Mouse (Mus musculus): ENCODE data around the gene Minpp1.
"Not testable (repeated sequence)": the region's sequence is repeated elsewhere in the genome, so short reads cannot be mapped to it uniquely, and the experiment has no call there.

The Minpp1 gene

DNA sequence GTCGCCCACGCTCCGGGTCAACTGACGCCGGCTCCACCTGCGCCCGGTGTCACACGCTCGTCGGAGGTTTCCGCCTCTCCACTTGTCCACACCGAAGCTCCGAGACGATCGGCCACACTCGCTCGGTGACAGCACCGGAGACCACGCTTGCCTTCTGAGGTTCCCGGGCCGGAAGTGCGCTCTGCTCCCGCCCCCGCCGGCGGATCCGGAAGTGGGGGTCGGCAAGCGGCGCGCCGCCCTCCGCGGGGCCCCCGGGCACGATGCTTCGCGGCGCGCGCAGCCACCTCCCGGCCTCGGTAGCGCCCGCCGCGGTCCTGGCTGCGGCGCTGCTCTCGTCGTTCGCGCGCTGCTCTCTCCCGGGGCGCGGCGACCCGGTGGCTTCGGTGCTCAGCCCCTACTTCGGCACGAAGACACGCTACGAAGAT, at the start of gene Minpp1:
Gene Minpp1, plus strand, starts transcription at position 89 of the 425 bp plus-strand sequence.
- DNase-seq: peak; percentile 91

DNA sequence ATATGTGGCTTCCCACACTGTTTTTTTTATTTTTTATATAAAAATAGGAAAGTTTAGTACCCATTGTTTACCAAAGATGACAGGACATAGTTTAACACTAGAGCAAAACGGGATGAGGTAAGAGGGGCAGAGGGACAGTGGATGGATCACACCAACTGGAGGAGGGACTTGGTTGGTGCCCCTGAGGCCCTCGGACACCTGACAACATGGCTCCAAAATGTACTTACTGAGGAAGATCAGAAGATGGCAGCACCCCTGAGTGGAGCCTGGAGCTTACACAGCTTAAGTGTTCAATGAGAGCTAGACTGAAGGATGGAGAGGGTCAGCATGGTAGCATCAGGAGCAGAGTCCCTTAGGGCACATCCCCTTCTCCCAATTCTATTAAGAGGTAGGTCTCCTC, 46.2 kb upstream of the Minpp1 start:
- no peak for DNase-seq

DNA sequence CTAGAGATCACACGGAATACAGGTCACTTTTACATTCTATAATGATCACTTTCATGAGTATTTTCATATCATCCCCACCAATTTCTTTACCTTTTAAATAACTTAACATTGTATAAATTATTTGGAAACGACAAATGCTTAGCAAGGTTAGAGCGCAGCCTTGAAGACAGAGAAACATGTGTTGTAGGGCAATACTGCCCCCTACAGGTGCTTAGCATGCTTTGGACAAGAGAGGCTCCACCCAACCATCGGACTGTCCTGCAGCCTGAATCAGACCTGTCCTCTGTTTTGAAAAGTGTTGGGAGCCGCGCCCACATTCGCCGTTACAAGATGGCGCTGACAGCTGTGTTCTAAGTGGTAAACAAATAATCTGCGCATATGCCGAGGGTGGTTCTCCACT, 44.0 kb upstream of the Minpp1 start:
- DNase-seq: peak; percentile 33

DNA sequence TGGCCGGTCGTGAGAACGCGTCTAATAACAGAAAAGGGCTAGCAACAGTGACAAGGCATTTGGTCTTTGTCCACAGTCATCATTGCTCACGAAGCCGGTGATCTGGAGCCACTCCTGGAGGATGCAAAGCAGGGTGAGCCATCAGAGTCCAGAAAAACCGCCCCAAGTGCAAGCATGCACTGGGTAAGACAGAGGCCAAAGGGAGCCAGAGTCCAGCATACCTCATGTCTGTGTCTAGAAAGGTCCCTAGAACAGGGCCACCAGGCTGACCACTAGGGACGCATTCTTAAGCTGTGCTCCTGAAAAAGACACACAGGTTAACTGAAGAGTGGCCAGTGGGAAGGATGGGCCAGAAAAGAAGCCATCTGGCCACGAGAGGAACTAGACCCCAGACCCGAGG, 36.6 kb upstream of the Minpp1 start:
- DNase-seq: no peak

DNA sequence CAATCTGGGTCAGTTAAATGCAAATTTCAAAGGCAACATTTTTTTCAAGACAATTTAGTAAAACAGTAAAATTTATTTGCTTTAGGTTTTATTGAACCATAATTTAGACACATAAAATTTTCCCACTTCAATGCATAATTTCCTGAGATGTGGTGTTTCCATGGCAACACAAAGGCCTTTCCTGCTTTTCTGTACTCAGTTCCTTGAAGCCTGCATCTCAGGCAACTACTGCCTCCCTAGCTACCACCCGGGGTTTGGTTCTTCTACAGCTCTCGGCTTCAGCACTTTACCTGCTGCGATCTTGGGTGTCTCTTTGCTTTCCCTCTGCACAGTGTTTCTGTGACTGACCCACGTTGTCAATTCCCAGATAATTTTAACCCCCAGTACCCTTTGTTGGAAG, 33.3 kb upstream of the Minpp1 start:
- DNase-seq: no peak

DNA sequence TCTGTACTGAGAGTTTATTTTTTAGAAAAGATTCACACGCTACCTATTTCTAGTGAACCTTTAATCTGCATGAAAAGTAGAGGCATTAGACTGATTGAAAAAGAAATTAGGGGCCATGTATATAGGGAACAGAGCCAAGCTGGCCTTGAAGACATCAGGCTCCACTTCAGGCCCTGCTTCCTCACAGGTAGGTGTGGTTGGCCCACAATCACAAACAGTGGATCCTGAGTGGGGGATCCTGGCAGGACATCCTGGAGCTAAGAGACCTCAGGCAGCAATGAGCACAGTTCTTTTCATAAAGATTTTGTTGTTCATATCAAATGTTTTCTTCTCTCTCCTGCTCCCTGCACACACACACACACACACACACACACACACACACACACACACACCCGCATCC, 28.8 kb upstream of the Minpp1 start:
- DNase-seq: no peak

DNA sequence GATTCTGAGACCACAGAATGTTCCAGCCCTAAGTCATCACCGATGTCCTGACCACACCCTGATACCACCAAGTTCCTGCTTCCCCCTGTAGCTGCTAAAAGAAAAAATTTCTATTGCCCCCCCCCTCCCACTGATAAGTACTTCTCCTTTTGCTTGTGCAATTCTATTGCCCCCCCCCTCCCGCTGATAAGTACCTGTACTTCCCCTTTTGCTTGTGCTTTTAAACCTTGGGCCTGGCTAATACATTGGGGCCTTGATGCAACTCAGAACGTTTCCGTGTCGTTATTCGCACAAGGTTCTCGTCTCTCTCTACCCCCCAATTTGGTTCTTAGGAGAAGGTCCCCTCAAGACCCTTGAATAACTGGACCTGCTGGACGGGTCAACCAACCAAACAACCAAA, 27.9 kb upstream of the Minpp1 start:
- DNase-seq: not testable (repeated sequence)

DNA sequence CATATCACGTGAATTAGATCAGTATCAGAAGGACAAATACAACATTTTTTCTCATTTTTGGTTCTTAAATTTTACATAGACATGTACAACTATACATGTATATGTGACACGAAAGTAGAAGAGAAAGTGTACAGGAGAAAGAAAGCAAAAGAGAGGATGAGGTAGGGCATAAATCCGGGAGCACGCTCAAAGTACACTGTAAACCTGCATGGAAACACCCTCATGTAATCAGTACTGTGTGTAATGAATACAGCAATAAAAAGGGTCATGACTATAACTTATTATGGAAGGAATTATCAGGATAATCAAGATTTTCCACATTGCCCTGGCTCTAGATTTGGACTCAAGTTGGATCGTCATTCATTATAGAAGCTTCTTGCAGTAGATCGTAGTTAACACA, 22.5 kb upstream of the Minpp1 start:
- DNase-seq: no peak

DNA sequence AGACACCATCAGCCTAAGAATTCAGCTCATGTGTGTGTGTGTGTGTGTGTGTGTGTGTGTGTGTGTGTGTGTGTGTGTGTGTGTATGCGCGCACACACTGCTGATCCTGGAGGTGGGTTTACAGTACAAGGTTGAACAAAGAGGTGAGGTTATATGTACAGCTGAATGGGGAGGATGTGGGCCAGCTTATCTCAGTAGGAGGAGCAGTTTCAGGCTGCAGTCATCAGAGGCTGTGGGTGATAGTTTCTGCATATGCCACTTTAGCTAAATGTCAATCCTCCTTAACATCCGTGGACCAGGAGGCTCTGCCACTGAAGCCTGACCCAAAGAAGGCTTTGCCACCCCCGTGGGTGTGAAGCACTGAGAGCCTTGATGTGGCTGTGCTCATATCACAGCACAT, 20.3 kb upstream of the Minpp1 start:
- DNase-seq: no peak

DNA sequence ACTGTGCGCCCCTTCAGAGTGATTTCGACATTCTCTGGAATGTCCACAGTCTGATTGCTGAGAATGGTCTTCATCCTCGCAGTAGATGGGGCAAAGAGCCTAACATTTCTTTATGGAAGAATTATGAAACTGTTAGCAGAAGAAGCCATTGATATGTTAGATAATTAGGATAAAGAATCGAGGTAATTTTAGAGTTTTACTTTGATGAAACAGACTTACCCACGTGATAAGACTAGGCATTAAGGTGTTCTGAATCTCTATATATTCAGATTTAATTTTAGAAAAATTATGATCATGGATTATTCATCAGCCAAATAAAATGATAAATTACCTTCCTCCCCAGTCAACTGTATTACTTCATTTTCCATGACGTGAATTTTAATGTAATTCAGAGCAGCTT, 19.1 kb upstream of the Minpp1 start, which contains the start of gene Rpl9-ps6:
Gene Rpl9-ps6, minus strand, starts transcription at position 101 of the 400 bp plus-strand sequence.
- no peak for DNase-seq

DNA sequence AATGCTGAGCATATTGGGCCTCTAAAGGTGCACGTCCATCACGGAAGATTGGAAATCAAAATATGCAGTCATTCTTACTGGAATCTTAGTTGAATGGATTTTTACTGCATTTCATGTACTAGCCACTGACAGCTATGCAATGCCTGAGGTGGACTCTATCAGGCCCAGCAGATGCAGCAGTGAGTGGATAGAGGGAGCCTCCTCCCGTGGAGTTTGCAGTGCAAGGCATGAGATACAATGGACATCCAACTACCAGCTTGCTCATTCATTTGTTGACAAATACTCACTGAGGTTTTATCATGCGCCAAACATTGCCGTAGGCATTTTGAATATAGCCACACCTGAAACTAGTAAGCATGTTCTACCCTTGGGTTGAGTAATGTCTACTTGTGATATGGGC, 18.2 kb upstream of the Minpp1 start:
- no peak for DNase-seq

DNA sequence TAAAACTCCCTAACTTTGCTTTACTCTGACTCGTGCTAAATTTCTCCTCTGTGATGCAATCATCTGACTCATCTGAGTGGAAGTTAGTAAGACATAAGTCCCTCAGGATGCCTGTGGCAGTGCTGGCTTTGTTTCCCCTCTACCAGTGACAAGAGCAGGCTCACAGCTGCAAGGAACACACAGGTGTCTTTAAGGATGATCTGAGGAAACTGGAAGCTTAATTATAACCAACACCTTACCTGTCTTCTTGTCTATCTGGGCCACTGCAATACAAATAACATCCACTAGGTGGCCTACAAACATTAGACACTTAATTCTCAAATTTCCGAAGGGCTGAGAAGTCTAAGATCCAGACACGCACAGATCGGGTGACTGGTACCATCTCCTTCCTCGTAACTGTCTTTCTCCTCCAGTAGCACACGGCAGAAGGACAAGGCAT, 15.5 kb upstream of the Minpp1 start:
- peak; percentile 59 for DNase-seq

DNA sequence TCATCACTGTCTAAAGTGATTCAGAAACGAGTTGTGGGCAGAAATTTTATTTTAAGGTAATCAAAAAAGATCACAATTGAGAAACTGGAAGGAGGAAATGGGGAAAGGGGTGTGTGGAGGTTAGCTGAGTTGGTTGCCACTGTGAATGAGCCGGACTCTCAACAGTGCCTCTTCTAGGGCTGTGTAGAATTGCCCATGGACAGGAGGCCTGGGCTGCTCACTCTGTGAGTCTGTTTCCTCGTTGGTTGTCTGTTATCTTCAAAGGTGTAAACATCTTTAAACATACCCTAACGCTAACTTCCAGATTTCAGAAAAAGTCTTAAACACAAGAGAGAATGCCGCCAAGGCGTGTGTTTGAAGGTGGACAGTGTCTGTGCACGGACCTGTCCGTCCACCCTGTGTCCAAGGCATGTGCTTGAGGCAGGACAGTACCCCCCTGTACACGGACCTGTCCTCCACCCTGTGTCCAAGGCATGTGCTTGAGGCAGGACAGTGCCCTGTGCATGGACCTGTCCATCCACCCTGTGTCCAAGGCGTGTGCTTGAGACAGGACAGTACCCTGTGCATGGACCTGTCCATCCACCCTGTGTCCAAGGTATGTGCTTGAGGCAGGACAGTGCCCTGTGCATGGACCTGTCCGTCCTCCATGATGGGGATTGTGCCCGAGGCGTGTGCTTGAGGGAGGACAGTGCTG, 14.9 kb upstream of the Minpp1 start:
- DNase-seq: no peak

DNA sequence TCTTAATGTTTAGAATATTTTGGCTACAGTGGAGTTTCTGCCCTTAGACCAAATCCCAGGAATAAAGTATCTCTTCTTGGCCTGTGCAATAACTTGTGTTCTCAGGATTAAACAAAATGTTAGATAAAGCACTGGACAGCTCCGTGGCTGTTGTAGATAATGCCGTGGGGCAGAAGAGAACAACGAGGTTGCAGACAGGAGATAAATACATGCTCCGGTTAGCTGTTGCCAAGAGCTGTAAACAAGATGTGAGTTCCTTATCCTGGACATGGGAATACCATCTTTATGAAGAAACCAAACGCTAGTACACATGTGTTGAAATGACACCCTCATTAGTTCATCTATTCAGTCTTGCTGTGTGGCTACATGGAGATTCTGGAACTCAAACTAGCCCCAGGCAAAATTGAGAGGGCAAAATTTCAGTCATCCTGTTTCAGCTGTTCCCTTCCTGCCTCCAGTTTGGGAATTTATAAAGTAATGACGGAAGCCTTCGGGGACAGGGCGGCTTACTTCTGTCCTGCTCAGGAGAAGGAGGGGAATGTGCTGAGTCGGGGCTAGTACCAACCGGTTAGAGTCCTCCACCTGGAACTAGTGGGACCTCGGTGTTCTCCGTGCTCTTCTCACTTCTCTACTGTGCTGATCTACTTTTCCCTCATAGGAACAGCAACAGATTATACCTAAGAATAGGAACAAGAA, 9.4 kb upstream of the Minpp1 start:
- DNase-seq: peak; percentile 41

DNA sequence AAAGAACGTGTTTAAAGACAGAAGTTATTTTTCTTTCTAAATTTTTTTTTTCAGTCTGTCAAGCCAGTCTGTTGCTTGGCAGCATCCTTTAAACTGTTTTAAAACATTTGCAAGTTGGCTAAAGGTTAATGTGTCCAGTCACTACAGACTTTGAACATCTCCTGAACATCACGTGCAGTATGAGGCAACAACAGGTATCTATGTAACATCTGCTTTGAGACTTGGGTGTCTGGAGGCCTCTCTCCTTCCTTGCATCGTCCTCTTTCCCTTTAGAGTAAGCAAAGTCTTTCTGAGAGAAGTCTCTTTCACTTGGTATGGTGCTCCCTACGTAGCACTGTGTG, 8.9 kb upstream of the Minpp1 start:
- DNase-seq: peak; percentile 19

DNA sequence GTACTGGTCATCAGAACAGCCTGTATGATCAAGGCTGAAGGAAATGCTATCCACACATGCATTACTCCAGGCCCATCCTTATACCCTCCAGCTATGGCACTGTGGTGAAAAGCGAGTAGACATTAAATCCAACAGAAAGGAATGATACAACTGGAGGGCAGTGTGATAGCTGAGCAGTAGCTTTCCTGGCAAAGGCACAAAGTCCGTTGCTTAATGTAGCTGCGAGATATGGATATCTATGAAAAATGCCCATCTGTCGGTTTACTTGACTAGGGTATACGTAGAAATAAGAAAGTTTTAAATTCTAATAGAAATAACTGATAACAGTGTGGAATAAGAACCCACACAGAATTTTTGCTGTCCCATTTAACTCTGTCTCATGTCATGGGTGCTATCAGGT, 5.3 kb upstream of the Minpp1 start:
- no peak for DNase-seq

DNA sequence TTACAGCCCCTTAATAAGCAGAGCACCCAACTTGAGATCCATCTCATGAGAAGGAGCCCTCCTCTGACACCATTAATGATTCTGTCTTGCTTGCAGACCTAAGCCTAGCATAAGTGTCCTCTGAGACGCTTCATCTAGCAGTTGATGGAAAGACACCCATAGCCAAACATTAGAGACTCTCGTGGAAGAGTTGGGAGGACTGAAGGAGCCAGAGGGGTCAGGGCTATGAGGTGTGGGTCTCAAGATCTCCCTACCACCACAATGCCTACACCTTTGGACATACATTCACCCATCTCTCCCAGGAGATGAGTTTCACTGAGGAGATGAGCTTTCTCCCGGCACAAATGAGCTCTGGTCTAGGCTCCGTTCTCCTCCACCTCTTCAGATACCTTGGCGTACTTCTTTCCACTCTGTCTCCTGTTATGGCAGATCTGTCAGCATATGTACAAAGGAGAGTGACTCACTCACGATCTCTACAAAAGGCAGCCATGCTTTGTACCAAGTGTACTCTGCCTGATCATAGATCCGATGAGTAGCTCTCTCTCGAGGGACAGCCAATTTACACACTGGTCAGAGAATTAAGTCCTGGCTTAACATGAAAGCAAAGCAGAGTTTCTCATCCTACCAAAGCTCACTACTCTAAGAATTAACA, 4.7 kb upstream of the Minpp1 start:
- no peak for DNase-seq

DNA sequence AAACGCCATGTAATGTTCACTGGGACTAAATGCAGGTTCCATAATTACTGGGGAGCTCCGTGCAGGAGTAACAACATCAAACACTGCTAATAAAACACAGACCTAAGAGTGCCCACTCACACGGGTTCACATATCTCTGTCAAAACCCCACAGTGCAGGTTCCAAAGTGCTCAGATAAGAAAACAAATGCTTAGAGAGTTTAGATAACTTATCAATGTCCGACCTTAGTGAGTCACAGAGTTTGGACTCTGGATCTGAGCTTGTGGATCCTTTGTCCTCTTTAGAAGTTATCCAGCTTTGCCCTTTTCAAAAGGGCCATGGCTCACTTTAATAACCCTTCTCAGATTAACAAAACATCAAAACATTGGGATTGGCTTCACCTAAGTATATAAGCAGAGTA, 4.1 kb upstream of the Minpp1 start:
- no peak for DNase-seq

DNA sequence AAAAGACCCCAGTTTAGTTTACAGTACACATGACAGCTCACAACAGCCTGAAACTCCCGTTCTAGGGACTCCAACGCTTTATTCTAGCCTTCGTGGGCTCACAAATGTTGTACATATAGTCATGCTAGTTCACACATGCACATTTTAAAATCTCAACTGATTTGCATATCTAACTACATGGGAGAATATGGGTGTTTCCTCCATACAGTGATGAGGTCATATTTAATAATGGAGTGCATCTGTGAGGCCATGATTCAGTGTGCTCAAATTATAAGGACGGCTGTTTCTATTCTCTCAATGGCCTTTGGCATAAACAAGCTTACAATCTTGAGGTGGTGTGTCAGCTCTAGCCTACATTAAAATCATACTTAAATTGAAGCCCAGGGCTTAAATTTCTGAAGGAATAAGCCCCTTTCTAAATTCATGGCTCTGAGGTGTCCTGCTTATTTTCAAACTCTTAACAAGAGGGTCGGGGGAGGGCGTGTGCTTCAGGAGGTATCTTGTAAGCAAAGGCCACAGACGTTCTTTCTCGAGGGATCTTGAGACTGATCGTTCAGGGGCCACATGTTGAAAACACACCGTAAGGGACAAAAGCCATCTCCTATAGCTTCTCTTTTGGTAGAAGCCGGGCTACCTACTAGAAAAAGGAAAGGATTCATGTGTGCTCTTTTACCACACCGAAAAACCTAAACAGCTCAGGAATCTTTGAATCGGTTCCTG, 468 bp upstream of the Minpp1 start:
- DNase-seq: no peak

DNA sequence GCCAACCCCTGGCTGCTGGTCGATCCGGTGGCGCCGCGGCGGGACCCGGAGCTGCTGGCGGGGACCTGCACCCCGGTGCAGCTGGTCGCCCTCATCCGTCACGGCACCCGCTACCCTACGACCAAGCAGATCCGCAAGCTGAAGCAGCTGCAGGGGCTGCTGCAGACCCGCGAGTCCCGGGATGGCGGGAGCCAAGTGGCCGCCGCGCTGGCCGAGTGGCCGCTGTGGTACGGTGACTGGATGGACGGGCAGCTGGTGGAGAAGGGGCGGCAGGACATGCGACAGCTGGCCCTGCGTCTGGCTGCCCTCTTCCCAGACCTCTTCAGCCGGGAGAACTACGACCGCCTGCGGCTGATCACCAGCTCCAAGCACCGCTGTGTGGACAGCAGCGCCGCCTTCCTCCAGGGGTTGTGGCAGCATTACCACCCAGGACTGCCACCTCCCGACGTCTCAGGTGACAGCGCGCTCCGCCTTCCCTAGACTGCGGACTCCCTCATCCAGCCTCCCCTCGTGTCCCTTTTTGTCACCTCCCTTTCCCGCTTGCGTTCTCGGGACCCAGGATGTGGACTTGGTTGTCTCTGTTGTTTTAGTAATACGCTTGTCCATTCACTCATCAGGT, 646 bp downstream of the Minpp1 start:
- peak; percentile 81 for DNase-seq

DNA sequence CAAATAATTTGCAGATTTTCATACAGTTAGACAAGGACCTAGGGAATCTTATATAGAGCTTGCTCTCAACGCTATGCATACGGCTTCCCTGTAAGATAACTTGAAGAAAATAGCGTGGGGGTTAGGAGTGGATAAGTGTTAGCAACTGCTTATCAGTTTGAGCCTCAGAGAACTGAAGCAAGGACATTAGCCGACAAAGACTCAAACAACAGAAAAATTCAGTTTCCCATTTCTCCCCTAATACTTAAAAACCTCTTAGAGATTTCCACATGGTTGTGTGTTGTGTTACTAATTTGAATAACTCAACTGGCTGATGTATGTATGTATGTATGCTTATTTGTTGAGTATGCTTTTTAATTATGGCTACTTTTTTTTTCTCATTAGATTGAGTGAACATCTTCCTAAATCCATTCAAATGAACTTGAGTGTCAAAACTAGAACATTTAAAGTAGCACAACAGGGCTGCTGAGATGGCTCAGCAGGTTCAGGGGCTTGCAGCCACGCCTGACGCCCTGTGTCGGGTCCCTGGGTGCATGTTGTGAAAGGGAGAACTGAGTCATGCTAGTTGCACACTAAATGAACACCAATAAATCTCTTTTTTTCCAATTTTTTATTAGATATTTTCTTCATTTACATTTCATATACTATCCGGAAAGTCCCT, 2.2 kb downstream of the Minpp1 start:
- no peak for DNase-seq

DNA sequence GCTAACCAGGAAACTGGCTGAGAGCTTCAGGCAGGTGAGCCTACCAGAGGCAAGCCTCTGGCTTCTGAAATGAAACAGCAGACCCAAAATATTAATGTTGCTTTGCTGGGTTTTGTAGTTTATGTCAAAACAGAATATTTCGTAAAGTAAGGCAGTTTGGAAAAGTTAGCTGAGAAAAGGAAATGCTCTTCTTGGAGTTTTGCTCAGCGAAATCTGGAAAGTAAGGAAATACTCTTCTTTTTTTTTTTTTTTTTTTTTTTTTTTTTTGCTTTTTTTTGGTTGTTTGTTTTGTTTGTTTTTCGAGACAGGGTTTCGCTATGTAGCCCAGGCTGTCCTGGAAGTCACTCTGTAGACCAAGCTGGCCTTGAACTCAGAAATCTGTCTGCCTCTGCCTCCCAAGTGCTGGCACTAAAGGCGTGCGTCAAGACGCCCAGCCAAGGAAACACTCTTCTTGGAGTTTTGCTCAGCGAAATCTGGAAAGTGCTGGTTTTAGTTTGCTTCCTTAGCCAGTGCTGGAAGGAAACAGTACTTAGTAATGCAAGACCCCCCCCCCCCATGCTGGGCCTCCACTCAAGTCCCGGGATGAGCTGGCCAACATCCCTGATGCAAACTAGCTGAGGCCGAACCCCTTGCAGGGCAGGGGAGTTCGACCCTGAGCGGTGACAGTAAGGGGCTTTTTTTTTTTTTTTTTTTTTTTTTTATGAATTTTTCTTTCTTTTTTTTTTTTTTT, 3.8 kb downstream of the Minpp1 start:
- no peak for DNase-seq

Data from kidney, postnatal 10 days (tissue).